Mouse (Mus musculus): Measurements from ENCODE around the gene Rps15a.

DNA sequence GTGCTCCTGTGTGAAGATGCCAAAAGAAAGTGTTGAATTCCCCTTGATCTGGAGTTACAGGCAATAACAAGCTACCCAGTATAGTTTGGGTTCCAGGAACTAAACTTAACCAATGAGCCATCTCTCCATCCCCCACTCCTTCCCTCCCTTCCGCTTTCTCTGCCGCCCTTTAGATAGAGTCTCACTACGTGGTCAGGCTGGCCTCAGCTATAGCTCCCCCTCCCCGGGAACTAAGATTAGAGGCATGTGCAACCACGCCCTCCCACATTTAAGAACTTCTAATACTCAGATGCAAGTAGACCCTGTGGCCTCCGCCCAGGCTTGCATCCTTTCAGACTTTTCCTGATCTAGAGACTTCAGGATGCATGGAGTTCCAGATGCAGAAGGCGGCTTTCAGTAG is 18.4 kb downstream of the Rps15a start:
- TF ChIP-seq POLR2A (IDR thresholded peaks at IDR 0.05; ENCODE audit: control insufficient read depth, extremely low read depth, insufficient read depth, low read length, poor library complexity) = no peak
- TF ChIP-seq CTCF (IDR thresholded peaks at IDR 0.05; ENCODE audit: borderline replicate concordance, control insufficient read depth, extremely low read depth, insufficient read depth, low read length, poor library complexity) = no peak
